In genomic region chr5:36971587-36971986, GRCm38 (mm10) we compare ENCODE assay signal across 17 mouse cellular contexts.
"Had no signal": no experiment of that assay in that cellular context is flagged by ENCODE, and none has a peak within 500 bp of the region (broad histone marks: within the 10 kb centered on the region; RNA-seq: fewer than 3 reads in every experiment).

No protein-coding gene starts in this region.

- H3K9ac ChIP-seq: liver, embryonic 12.5 days; lung, embryonic 15.5 days; neural tube, embryonic 13.5 days had no signal

- H3K9me3 ChIP-seq: limb, embryonic 10.5 days; liver, embryonic 12.5 days; lung, embryonic 15.5 days; megakaryocyte, embryonic 14.5 days; neural tube, embryonic 13.5 days had no signal

- H3K4me1 ChIP-seq: limb, embryonic 10.5 days; liver, embryonic 12.5 days; lung, embryonic 15.5 days; megakaryocyte, embryonic 14.5 days; neural tube, embryonic 13.5 days had no signal

- H3K4me2 ChIP-seq: liver, embryonic 12.5 days; lung, embryonic 15.5 days; midbrain, embryonic 11.5 days; neural tube, embryonic 13.5 days had no signal

- ATAC-seq: liver, embryonic 12.5 days; midbrain, embryonic 16.5 days had no signal

- H3K27me3 ChIP-seq: liver, embryonic 12.5 days; lung, embryonic 15.5 days; neural tube, embryonic 13.5 days had no signal

- H3K4me3 ChIP-seq: layer of hippocampus, adult 2 months; limb, embryonic 10.5 days; liver, embryonic 12.5 days; lung, embryonic 15.5 days; megakaryocyte, embryonic 14.5 days; neural tube, embryonic 13.5 days had no signal

- DNase-seq: kidney, adult 9 months; kidney, postnatal 4 days; lung, postnatal 14 days; retina, postnatal 1 day; right cerebral cortex, postnatal 14 days; thymus, adult 18-20 months; thymus, postnatal 14 days had no signal

- H3K27ac ChIP-seq: kidney, postnatal 0 days; layer of hippocampus, adult 2 months; limb, embryonic 10.5 days; liver, embryonic 12.5 days; lung, embryonic 15.5 days; macrophage; neural tube, embryonic 13.5 days had no signal
